Mouse (Mus musculus) myocyte (in vitro differentiated cells): Measurements from ENCODE around the gene 1700086D15Rik. TPM values are rescaled to one million over a fixed set of nuclear protein-coding genes. Genes with fewer than 3 reads are reported as not detected.

Experiments used
- H3K27me3 ChIP-seq: one replicate; pipeline ENCODE4 v1.6.1; 2011; ENCODE audit not compliant: control insufficient read depth, insufficient read depth, insufficient read length
- H3K36me3 ChIP-seq: one replicate; pipeline ENCODE4 v1.6.1; 2011; ENCODE audit not compliant: control insufficient read depth, insufficient read depth
- H3K4me2 ChIP-seq: one replicate; pipeline ENCODE4 v1.6.1; 2011; ENCODE audit warnings: low read depth, control low read depth
- H3K4me3 ChIP-seq: one replicate; pipeline ENCODE4 v1.5.1; 2011; ENCODE audit warnings: mild to moderate bottlenecking, control low read depth, moderate library complexity
- H3K79me2 ChIP-seq: one replicate; pipeline ENCODE4 v1.6.1; 2011; ENCODE audit not compliant: control insufficient read depth, insufficient read depth
- H3ac ChIP-seq: one replicate; pipeline ENCODE4 v1.6.1; 2011; ENCODE audit not compliant: control insufficient read depth, insufficient read length
- CEBPB ChIP-seq: IDR thresholded peaks from 2 replicates; pipeline ENCODE4 v1.6.1; 2011; ENCODE audit warnings: mild to moderate bottlenecking, moderate library complexity; ENCODE audit not compliant: poor library complexity, insufficient read depth, severe bottlenecking
- E2F4 ChIP-seq: IDR thresholded peaks from one replicate; pipeline ENCODE4 v1.6.1; 2011; ENCODE audit warnings: mild to moderate bottlenecking, control low read depth, moderate library complexity; ENCODE audit not compliant: insufficient read depth
- MAX ChIP-seq: IDR thresholded peaks from one replicate; pipeline ENCODE4 v1.6.1; 2011; ENCODE audit warnings: low read depth, mild to moderate bottlenecking, control low read depth
- MYOD1 ChIP-seq, 3 experiments: IDR thresholded peaks; one replicate each; pipeline ENCODE4 v1.6.1; 2011; ENCODE audit warnings: control low read depth in 2 of 3, low read depth in 2 of 3, mild to moderate bottlenecking in 2 of 3, moderate library complexity in 1 of 3; ENCODE audit not compliant: insufficient read length in 2 of 3, control insufficient read depth in 1 of 3
- MYOG ChIP-seq, 3 experiments: IDR thresholded peaks; one replicate each; pipeline ENCODE4 v1.6.1; 2011; ENCODE audit warnings: control low read depth in 2 of 3, low read depth in 2 of 3, mild to moderate bottlenecking in 2 of 3; ENCODE audit not compliant: insufficient read length in 2 of 3, control insufficient read depth in 1 of 3, insufficient read depth in 1 of 3
- POLR2A ChIP-seq: IDR thresholded peaks from one replicate; pipeline ENCODE4 v1.6.1; 2011; ENCODE audit warnings: low read depth, mild to moderate bottlenecking, control low read depth, moderate library complexity; ENCODE audit not compliant: insufficient read length
- POLR2AphosphoS2 ChIP-seq: IDR thresholded peaks from one replicate; pipeline ENCODE4 v1.6.1; 2011; ENCODE audit warnings: low read depth, control low read depth; ENCODE audit not compliant: insufficient read length
- REST ChIP-seq: IDR thresholded peaks from one replicate; pipeline ENCODE4 v1.6.1; 2011; ENCODE audit warnings: mild to moderate bottlenecking, control low read depth, moderate library complexity; ENCODE audit not compliant: insufficient read depth, insufficient read length
- SRF ChIP-seq: IDR thresholded peaks from one replicate; pipeline ENCODE4 v1.6.1; 2011; ENCODE audit warnings: low read depth; ENCODE audit not compliant: control insufficient read depth, insufficient read length
- TCF12 ChIP-seq: IDR thresholded peaks from one replicate; pipeline ENCODE4 v1.6.1; 2011; ENCODE audit warnings: mild to moderate bottlenecking, control low read depth; ENCODE audit not compliant: poor library complexity, insufficient read depth, severe bottlenecking
- TCF3 ChIP-seq: IDR thresholded peaks from one replicate; pipeline ENCODE4 v1.6.1; 2011; ENCODE audit warnings: low read depth, control low read depth; ENCODE audit not compliant: insufficient read length
- USF1 ChIP-seq: IDR thresholded peaks from one replicate; pipeline ENCODE4 v1.6.1; 2011; ENCODE audit warnings: low read depth, mild to moderate bottlenecking, control low read depth, moderate library complexity
- polyA plus RNA-seq: library from polyadenylated mRNA; unstranded; fragments of >200 nt; fragmentation: generic; extraction: Trizol; gene quantifications from one replicate; pipeline ENCODE4 v1.2.1, GENCODE M21; 2012; ENCODE audit warnings: missing spikeins

The 1700086D15Rik gene
- polyA plus RNA-seq, 1 experiment = not detected

- Histone ChIP-seq H3ac (no peak overlapping the region), H3K4me3 (no peak overlapping the region), H3K4me2 (no peak overlapping the region), H3K79me2 (no peaks in the 10 kb centered on the region), H3K27me3 (no peaks in the 10 kb centered on the region), H3K36me3 (no peaks in the 10 kb centered on the region)
- TF ChIP-seq USF1 = no peak
- TF ChIP-seq MAX = no peak
- TF ChIP-seq POLR2A = no peak
Observed at GRCm38 (mm10) chr11:65202236-65202635, 42.5 kb upstream of the 1700086D15Rik start.

GRCm38 (mm10) chr11:65198026-65198425, 38.3 kb upstream of the 1700086D15Rik start:
- no peak for TF ChIP-seq REST
- TF ChIP-seq MYOG (IDR thresholded peaks at IDR 0.05; ENCODE audit: control insufficient read depth in 1 of 3, insufficient read depth in 1 of 3, insufficient read length in 2 of 3, low read depth in 2 of 3) = no peak
- Histone ChIP-seq H3ac (no peak overlapping the region), H3K4me3 (no peak overlapping the region), H3K4me2 (no peak overlapping the region), H3K27me3 (no peaks in the 10 kb centered on the region), H3K36me3 (no peaks in the 10 kb centered on the region), H3K79me2 (no peaks in the 10 kb centered on the region)

- Histone ChIP-seq H3K79me2 (no peaks in the 10 kb centered on the region), H3K4me2 (no peak overlapping the region), H3K36me3 (no peaks in the 10 kb centered on the region), H3K4me3 (no peak overlapping the region), H3ac (no peak overlapping the region), H3K27me3 (no peaks in the 10 kb centered on the region)
- TF ChIP-seq MYOD1 (IDR thresholded peaks at IDR 0.05; ENCODE audit: control insufficient read depth in 1 of 3, insufficient read length in 2 of 3, low read depth in 2 of 3) (no peak), TCF3 (no peak), SRF (no peak), TCF12 (no peak), MAX (no peak), POLR2A (no peak), POLR2AphosphoS2 (no peak), CEBPB (no peak), E2F4 (no peak), USF1 (no peak), REST (no peak), MYOG (IDR thresholded peaks at IDR 0.05; ENCODE audit: control insufficient read depth in 1 of 3, insufficient read depth in 1 of 3, insufficient read length in 2 of 3, low read depth in 2 of 3) (no peak)
Observed at GRCm38 (mm10) chr11:65197280-65197679, 37.6 kb upstream of the 1700086D15Rik start.

GRCm38 (mm10) chr11:65186974-65187373, 27.3 kb upstream of the 1700086D15Rik start:
- Histone ChIP-seq H3K27me3 (no peaks in the 10 kb centered on the region), H3K36me3 (no peaks in the 10 kb centered on the region), H3K4me2 (no peak overlapping the region), H3ac (no peak overlapping the region), H3K4me3 (no peak overlapping the region), H3K79me2 (no peaks in the 10 kb centered on the region)
- no peak for TF ChIP-seq POLR2AphosphoS2
- TF ChIP-seq SRF = no peak
- TF ChIP-seq REST = no peak
- no peak for TF ChIP-seq E2F4
- TF ChIP-seq TCF3 = no peak
- no peak for TF ChIP-seq POLR2A
- no peak for TF ChIP-seq USF1
- no peak for TF ChIP-seq MYOD1 (IDR thresholded peaks at IDR 0.05; ENCODE audit: control insufficient read depth in 1 of 3, insufficient read length in 2 of 3, low read depth in 2 of 3)
- TF ChIP-seq MYOG (IDR thresholded peaks at IDR 0.05; ENCODE audit: control insufficient read depth in 1 of 3, insufficient read depth in 1 of 3, insufficient read length in 2 of 3, low read depth in 2 of 3) = no peak
- TF ChIP-seq TCF12 = no peak
- TF ChIP-seq MAX = no peak
- TF ChIP-seq CEBPB = no peak

- Histone ChIP-seq H3K4me3 (no peak overlapping the region), H3K27me3 (no peaks in the 10 kb centered on the region), H3K4me2 (no peak overlapping the region), H3ac (no peak overlapping the region), H3K36me3 (no peaks in the 10 kb centered on the region), H3K79me2 (no peaks in the 10 kb centered on the region)
- TF ChIP-seq CEBPB (no peak), TCF3 (no peak), USF1 (no peak), MAX (no peak), POLR2A (no peak), TCF12 (no peak), E2F4 (no peak)
Observed at GRCm38 (mm10) chr11:65185114-65185513, 25.4 kb upstream of the 1700086D15Rik start.
